Mouse (Mus musculus): ENCODE measurements around the gene Nckap5.

- TF ChIP-seq TCF12 (IDR thresholded peaks at IDR 0.05; ENCODE audit: insufficient read depth, poor library complexity, severe bottlenecking): no peak
- no peak for TF ChIP-seq POLR2A (IDR thresholded peaks at IDR 0.05; ENCODE audit: insufficient read length, low read depth)
- TF ChIP-seq MYOG (IDR thresholded peaks at IDR 0.05; ENCODE audit: control insufficient read depth in 1 of 3, insufficient read depth in 1 of 3, insufficient read length in 2 of 3, low read depth in 2 of 3): no peak
- TF ChIP-seq USF1 (IDR thresholded peaks at IDR 0.05; ENCODE audit: low read depth): no peak
- no peak for TF ChIP-seq MAX (IDR thresholded peaks at IDR 0.05; ENCODE audit: low read depth)
Measured at GRCm38 (mm10) chr1:126752247-126753037, 78.2 kb downstream of the Nckap5 start.

Data from myocyte (in vitro differentiated cells).